Mouse (Mus musculus) embryonic stem cell, embryonic (primary cell): ENCODE results near the gene Micall1.

Source experiments
- CTCF ChIA-PET, 4 experiments: fragments of 300-600 bp in 2 of 4; fragments of 350-600 bp in 2 of 4; sonication (Branson Sonifier 250); formaldehyde crosslinking; loops; one replicate each; lab custom pipeline; 2022; ENCODE audit warnings: inconsistent platforms in 2 of 4; lab: Charles Lee
- POLR2A ChIA-PET, 4 experiments: fragments of 300-600 bp in 2 of 4; fragments of 350-600 bp in 2 of 4; sonication (Branson Sonifier 250); formaldehyde crosslinking; loops; one replicate each; lab custom pipeline; 2022; ENCODE audit warnings: antibody characterized with exemption in 4 of 4, inconsistent platforms in 1 of 4; lab: Charles Lee

The Micall1 gene

DNA sequence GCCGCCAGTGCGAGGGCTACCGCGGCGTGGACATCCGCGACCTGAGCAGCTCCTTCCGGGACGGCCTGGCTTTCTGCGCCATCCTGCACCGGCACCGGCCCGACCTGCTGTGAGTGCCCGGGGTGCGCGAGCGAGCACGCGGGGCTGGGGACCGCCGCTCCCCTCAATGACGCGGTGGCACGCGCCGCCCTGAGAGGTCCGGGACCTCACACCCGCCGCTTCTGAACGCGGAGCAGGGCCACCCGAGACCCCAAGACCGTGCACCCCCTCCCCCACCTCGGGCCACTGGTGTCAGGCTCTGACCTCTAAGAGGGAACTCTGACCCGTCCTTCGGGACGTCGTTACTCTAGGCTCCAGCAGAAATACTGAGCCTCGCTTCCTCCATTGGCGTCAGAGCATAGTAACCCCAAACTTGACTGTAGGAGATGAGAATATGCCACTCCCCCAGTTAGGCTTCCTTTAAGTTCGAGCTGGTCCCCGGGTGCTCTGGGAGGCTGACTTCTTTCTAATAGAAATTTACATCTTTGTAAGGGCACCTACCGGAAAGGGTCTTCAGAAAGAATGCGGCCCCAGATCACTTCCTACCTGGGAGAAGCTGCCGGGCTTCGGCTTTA, 730 bp downstream of the Micall1 start:
- ChIA-PET POLR2A (interaction anchor here in 3 of 4 experiments (0.9 to 3.2 kb wide), 22 partner anchors 10 to 182 kb away, joined by 3 to 18 read pairs (median 4); partner anchors contain the start of genes 1700088E04Rik (in 1 of the 3), Ankrd54 (in 1 of the 3), Eif3l (in 1 of the 3) and Polr2f (in 1 of the 3)), CTCF (interaction anchor here in 2 of 4 experiments (1.0 to 2.4 kb wide), 6 partner anchors 12 to 39 kb away, joined by 3 to 16 read pairs (median 4); no protein-coding TSS in a partner anchor)

DNA sequence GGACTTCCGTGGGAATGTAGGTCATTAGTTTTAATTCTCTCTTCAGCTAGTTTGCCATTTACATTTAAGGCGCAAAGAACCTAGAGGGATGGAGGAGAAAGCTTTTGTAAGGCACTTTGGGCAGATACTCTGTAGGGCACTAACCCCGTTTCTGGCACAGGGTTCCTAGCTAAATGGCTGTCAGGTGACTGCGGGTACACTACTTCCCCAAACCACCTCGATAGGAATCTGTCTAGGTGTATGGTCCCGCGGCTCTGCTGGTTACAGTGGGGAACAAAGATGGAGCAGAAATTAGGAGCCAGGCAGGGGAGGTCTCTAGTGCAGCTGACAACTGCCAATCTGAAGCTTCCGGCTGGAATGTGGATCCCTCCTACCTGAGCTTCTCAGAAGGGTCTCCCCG, 1.3 kb downstream of the Micall1 start:
- CTCF ChIA-PET, result interaction anchor here in 2 of 4 experiments (1.0 to 2.4 kb wide), 6 partner anchors 11 to 38 kb away, joined by 3 to 16 read pairs (median 4); no protein-coding TSS in a partner anchor
- POLR2A ChIA-PET, result interaction anchor here in 2 of 4 experiments (0.9 to 3.2 kb wide), 15 partner anchors 9 to 51 kb away, joined by 3 to 18 read pairs (median 4); partner anchors contain the start of gene Eif3l (in 1 of the 2)

DNA sequence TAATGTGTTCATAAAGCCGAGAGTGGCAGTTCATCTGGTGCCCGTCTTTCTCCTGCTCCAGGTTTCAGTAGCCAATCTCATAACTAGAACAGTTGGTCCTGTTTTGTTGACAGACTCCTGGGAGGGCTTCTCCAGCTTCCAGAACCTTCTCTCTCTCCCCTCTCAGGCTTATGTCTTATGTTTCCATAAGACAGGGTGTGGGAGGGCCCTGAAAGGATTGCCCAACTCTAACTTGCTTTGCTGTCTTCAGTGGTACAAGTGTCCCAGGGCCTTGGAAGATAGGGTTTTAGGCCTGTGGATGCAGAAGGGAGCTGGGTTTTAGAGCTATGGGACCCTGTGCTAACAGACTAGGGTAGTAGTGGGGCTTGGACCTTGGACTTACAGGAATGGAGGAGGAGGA, 1.8 kb downstream of the Micall1 start:
- POLR2A ChIA-PET, result interaction anchor here in 2 of 4 experiments (1.0 to 3.2 kb wide), 13 partner anchors 9 to 51 kb away, joined by 3 to 18 read pairs (median 4); partner anchors contain the start of gene Eif3l (in 1 of the 2)
- CTCF ChIA-PET, result interaction anchor here in 1 of 4 experiments (1.1 to 1.8 kb wide), 4 partner anchors 16 to 38 kb away, joined by 3 to 8 read pairs (median 4); no protein-coding TSS in a partner anchor

DNA sequence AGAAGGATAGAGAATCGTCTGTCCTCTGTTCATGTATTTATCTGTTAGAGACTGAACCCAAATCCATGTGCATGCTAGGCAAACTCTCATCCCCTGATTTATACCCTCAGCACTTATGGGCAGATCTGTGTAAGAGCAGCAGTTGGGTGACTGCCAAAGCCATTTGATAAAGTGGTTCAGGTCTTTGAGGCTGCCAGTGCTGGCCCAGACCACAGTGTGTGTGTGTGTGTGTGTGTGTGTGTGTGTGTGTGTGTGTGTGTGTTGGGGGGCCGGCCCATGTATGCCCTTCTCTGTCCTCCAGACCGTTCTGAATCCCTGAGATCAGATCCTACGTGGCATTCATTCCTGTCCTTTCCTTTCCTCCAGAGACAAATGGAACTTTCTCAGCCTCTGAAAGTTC, 3.1 kb downstream of the Micall1 start:
- ChIA-PET POLR2A (interaction anchor here in 1 of 4 experiments (2.0 to 2.2 kb wide), 2 partner anchors 12 to 50 kb away, joined by 4 to 10 read pairs; no protein-coding TSS in a partner anchor), CTCF (no interaction called here)

DNA sequence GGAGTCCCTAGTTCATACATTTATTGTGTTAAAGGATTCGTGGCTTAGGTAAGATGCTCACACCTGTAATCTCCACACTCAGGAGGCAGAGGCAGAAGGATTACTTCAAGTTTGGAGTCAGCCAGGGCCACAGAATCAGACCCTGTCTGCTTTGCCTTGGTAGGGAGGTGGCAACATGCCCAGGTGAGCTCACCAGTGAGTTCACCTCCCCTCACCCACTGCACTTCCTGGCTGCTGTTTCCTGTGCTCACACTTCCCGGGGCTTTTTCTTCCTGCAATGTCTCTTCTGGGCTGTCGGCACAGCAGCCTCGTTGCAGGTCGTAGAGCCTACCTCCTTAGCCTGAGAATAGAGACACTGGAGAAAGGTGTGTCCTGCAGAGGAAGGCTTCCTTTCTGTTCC, 6.6 kb downstream of the Micall1 start:
- POLR2A ChIA-PET, result interaction anchor here in 2 of 4 experiments (0.6 to 3.2 kb wide), 2 partner anchors 11 to 20 kb away, joined by 3 to 13 read pairs; no protein-coding TSS in a partner anchor
- CTCF ChIA-PET, result interaction anchor here in 2 of 4 experiments (1.2 to 2.4 kb wide), 3 partner anchors 12 to 13 kb away, joined by 3 to 7 read pairs (median 4); no protein-coding TSS in a partner anchor

DNA sequence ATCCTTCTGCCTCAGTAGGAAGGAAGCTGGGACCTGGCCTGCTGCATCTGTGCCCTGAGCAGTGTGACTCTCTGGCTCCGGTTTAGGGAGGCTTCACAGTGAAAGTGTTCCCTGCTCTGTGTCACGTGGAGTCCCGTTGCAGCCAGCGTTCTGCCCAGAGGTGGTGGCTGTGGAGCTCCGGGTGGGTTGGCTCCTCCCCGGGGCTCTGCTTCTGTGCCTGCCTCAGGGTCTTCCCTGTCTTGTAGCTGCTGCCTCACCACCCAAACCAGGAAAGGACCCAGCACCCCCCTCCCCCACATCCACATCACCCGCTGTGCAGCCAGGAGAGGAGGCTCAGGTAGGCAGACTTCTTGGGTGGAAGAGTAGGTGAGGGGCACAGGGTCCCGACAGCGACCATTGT, 10.8 kb downstream of the Micall1 start:
- POLR2A ChIA-PET, result interaction anchor here in 2 of 4 experiments (0.8 to 4.2 kb wide), 16 partner anchors 9 to 172 kb away, joined by 3 to 18 read pairs (median 4); partner anchors contain the start of genes 1700088E04Rik (in 1 of the 2), Micall1 (in 1 of the 2) and Triobp (in 1 of the 2)
- CTCF ChIA-PET, result interaction anchor here in 3 of 4 experiments (0.6 to 4.6 kb wide), 6 partner anchors 8 to 123 kb away, joined by 3 to 33 read pairs (median 3); no protein-coding TSS in a partner anchor

DNA sequence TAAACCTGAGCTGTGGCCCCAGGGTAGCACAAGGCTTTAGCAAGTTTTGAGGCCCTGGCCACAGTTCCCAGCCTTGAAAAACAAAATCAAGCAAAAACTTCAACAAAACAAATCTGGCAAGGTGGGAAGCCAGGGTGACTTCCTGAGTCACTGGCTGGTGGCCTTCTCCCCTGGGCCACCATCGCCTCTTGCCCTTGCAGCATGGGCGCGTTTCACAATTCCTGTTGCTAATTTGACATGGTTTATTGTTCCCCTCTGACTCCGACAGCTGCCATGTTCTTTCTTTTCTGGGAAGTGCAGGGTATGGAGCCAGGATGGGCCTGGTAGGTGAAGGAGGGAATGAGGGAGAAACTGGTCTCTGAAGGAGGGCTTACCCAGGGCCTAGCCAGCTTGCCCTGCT, 13.4 kb downstream of the Micall1 start:
- CTCF ChIA-PET, result no interaction called here
- POLR2A ChIA-PET, result interaction anchor here in 3 of 4 experiments (0.6 to 3.1 kb wide), 4 partner anchors 12 to 96 kb away, joined by 3 to 10 read pairs (median 6); no protein-coding TSS in a partner anchor

DNA sequence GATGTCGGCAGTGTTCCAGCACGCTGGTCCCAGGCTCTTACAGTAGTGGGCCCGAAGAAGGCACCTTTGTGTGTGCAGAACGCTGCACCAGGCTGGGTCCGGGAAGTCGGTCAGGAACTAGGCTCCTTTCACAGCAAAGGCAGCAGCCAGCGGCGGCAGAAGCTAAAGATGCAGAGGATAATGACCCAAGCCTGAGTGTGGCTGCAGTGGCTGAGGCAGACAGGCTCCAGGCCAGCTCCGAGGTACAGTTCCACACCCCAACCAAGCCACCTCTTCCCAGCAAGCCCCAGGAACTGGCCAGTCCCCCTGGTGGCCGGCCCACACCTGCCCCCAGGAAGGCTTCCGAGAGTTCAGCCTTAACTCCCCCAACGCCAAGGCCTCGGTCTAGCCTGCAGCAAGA, 13.8 kb downstream of the Micall1 start:
- CTCF ChIA-PET, result no interaction called here
- POLR2A ChIA-PET, result interaction anchor here in 3 of 4 experiments (0.6 to 3.1 kb wide), 4 partner anchors 12 to 96 kb away, joined by 3 to 10 read pairs (median 6); no protein-coding TSS in a partner anchor

DNA sequence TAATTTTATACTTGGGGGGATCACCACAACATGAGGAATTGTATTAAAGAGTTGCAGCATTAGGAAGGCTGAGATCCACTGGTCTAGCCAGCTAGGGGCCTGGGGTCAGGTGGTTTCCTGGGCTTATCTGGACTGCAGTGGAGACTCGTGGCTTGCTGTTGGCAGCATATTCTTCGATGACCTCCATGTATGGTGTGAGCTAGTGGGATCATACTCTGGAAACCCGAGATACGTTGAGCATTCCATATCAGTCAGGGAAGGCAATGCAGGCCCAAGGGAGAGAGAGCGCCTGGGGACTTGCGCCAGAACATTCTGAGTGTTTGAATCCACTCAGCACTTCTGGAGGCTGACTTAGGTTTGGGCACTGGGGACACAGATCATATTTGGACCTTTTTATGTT, 15.1 kb downstream of the Micall1 start:
- ChIA-PET CTCF (interaction anchor here in 2 of 4 experiments (0.7 to 1.1 kb wide), 2 partner anchors 25 to 75 kb away, joined by 3 to 4 read pairs; no protein-coding TSS in a partner anchor), POLR2A (interaction anchor here in 1 of 4 experiments (3.1 kb wide), 1 partner anchor 13 kb away, joined by 10 read pairs; no protein-coding TSS in a partner anchor)

DNA sequence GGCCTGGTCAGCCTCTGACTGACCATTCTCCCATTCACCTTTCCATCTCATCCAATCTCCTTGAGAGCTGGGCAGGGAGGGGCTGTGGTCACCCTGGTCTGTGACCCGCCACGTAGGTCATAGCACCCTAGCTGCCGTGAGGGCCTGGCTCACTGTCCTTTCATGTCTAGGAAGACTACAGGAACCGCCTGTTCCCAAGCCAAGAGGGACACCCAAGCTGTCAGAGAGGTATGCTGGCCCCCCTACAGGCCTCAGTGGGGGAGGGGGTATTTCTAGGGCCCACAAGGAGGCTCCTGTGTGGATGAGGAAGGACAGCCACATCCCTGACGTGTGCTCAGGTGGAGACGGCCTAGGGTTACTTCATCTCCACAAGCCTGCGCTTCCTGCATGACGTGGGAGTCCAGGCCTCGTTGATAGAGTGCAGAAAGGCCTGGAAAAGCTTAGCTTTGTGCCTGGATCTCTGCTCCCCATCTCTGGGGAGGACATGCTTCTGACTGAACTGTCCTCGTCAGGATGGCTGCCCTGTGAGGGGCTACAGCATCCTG, 15.7 kb downstream of the Micall1 start:
- CTCF ChIA-PET, result interaction anchor here in 3 of 4 experiments (0.6 to 1.1 kb wide), 3 partner anchors 14 to 85 kb away, joined by 3 read pairs; no protein-coding TSS in a partner anchor
- POLR2A ChIA-PET, result interaction anchor here in 1 of 4 experiments (0.6 to 3.1 kb wide), 2 partner anchors 14 to 489 kb away, joined by 3 to 10 read pairs; no protein-coding TSS in a partner anchor

DNA sequence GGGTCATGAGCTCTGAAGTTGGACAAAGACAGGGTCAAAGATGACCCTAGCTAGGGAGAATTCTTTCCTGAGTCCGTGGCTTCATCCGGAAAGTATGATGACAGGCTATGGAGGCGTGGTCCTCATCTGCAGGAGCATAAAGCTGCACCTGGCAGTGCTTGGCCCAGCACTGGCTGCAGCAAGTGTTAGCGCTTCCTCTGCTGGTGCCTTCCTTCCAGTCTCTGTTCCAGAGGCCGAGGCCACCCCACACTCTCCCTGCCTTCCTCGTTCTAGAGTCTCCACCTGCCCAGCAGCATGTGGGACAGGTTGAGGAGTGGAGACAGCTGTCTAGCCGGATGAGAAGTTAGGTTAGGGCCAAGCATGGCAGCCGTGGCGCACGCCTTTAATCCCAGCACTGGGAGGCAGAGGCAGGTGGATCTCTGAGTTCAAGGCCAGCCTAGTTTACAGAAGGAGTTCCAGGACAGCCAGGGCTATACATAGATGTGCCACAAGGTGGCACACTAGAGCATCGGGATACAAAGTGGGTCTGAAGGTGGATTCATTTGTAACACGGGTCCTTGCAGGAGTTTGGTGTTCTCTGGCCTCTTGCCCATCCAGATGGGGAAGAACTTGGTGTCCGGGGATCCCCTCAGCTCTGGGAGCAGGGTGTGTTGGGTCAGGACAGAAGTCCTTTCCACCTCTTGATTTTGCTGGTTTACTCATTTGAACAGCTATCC, 17.7 kb downstream of the Micall1 start:
- ChIA-PET CTCF (interaction anchor here (0.6 to 4.0 kb wide), 55 partner anchors 8 to 544 kb away, joined by 3 to 42 read pairs (median 5); partner anchors contain the start of genes 1700088E04Rik (in 4 of the 4), Polr2f (in 4 of the 4), Ankrd54 (in 1 of the 4) and Gga1 (in 1 of the 4)), POLR2A (interaction anchor here in 3 of 4 experiments (0.5 to 3.8 kb wide), 12 partner anchors 10 to 213 kb away, joined by 3 to 17 read pairs (median 3); partner anchors contain the start of genes 1700088E04Rik (in 1 of the 3), Ankrd54 (in 1 of the 3), Micall1 (in 1 of the 3) and Pdxp (in 1 of the 3))

DNA sequence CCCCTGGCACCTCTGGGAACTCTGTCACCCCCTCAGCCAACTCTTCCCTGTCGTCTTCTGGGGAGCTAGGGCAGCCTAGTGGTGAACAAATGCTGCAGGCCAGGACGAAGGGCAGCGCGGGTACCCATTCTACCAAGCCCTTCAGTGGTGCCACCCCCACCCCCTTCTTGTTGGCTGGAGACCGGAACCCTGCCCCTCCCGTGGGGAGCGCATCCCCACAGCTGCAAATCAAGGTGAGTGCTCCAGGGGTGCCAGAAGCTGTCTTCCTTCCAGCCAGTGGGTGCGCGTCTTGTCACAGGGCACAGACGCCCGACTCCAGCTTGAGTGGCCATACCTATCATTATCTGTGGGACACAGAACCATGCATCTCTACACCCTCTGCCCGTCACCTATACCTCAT, 18.4 kb downstream of the Micall1 start:
- POLR2A ChIA-PET, result interaction anchor here in 3 of 4 experiments (0.6 to 3.8 kb wide), 10 partner anchors 11 to 144 kb away, joined by 3 to 17 read pairs (median 4); partner anchors contain the start of genes 1700088E04Rik (in 1 of the 3), Micall1 (in 1 of the 3) and Polr2f (in 1 of the 3)

DNA sequence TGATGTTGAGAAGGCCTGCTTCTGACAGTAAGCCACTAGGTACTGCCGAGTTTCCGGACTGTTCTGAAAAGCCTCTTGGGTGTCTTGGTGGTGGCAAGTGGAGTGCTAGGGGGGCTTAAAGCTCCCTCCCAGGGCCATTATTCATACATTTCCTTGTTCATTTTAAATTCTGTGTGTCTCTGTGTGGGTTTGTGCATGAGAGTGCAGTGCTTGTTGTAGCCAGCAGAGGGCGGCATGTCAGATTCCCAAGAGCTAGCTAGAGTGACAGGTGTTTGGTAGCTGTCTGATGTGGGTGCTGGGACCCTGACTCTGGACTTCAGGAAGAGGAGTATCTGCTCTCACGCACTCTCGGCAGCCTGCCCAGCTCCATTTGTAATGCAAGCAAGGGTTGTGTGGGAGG, 19.5 kb downstream of the Micall1 start:
- POLR2A ChIA-PET, result interaction anchor here in 3 of 4 experiments (0.6 to 3.8 kb wide), 7 partner anchors 9 to 81 kb away, joined by 3 to 17 read pairs (median 5); partner anchors contain the start of genes 1700088E04Rik (in 1 of the 3) and Polr2f (in 1 of the 3)
- CTCF ChIA-PET, result interaction anchor here (0.5 to 4.0 kb wide), 37 partner anchors 8 to 251 kb away, joined by 3 to 42 read pairs (median 4); partner anchors contain the start of genes 1700088E04Rik (in 3 of the 4), Polr2f (in 3 of the 4), Micall1 (in 1 of the 4) and Pdxp (in 1 of the 4)

More for the DNA sequence above, 18.4 kb downstream of the Micall1 start:
- CTCF ChIA-PET, result interaction anchor here (0.6 to 4.0 kb wide), 46 partner anchors 9 to 904 kb away, joined by 3 to 42 read pairs (median 5); partner anchors contain the start of genes 1700088E04Rik (in 4 of the 4), Polr2f (in 4 of the 4), Micall1 (in 1 of the 4) and Pdxp (in 1 of the 4)

DNA sequence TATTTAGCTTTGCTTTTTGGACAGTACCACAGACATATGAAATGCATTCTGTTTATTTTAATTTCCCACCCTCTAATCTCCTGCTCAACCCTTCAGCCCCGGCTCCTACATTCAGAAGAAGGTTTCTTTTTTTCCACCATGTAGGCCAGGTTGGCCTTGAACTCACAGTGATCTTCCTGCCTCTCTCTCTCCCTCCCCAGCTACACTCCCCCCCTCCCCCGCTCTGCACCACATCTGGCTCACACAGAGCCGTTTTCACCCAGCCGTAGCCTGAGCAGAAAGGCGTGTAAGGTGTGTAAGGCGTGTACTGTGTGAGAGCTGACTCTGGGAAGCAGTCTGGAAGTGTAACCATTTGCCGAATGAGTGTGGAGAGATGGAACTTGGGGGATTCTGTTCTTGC, 20.6 kb downstream of the Micall1 start:
- CTCF ChIA-PET, result interaction anchor here (0.6 to 4.0 kb wide), 17 partner anchors 10 to 657 kb away, joined by 3 to 42 read pairs (median 4); partner anchors contain the start of genes 1700088E04Rik (in 2 of the 4) and Polr2f (in 2 of the 4)
- POLR2A ChIA-PET, result interaction anchor here in 2 of 4 experiments (0.6 to 3.0 kb wide), 6 partner anchors 10 to 195 kb away, joined by 3 to 9 read pairs (median 4); partner anchors contain the start of genes Nol12 (in 1 of the 2) and Polr2f (in 1 of the 2)

DNA sequence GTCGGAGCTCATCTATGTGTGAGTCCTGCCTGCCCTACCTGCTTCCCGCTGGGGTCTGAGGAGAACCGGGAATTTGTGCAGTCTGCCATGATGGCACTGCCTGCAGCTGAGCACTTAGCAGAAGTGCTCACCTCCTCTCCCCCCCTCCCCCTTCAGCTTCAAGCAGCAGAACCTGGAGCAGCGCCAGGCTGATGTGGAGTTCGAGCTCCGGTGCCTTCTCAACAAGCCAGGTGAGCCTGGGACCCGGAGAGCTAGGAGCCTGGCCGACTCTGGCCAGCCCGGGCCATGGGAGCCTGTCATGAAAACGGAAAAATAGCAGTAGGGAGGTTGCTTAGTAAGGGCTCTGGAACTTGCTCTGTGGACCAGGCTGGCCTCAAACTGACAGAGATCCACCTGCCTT, 22.1 kb downstream of the Micall1 start:
- POLR2A ChIA-PET, result interaction anchor here in 3 of 4 experiments (0.5 to 3.0 kb wide), 17 partner anchors 10 to 196 kb away, joined by 3 to 12 read pairs (median 4); partner anchors contain the start of genes 1700088E04Rik (in 2 of the 3), Polr2f (in 2 of the 3) and Nol12 (in 1 of the 3)
- CTCF ChIA-PET, result interaction anchor here in 3 of 4 experiments (0.7 to 2.9 kb wide), 8 partner anchors 10 to 112 kb away, joined by 3 to 13 read pairs (median 5); partner anchors contain the start of genes 1700088E04Rik (in 1 of the 3) and Polr2f (in 1 of the 3)

DNA sequence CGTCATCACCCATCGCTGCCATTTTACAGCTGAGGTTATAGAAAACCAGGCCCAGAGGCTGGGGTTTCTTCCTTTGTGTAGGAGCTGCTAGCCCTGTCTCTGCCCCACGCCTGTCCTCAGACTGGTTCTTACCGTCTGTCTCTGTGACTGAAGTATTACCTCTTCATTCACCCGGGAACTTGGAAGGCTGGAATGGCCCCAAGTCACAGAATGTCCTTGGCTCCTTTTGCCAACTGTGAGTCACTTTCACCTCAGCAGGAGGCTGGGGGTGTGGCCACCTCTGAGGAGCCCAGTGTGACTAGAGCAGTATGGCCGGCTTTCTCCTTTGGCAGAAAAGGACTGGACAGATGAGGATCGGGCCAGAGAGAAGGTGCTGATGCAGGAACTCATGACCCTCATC, 22.7 kb downstream of the Micall1 start:
- ChIA-PET POLR2A (interaction anchor here in 3 of 4 experiments (0.5 to 3.0 kb wide), 14 partner anchors 9 to 197 kb away, joined by 3 to 12 read pairs (median 4); partner anchors contain the start of genes 1700088E04Rik (in 2 of the 3), Polr2f (in 2 of the 3) and Nol12 (in 1 of the 3)), CTCF (interaction anchor here in 3 of 4 experiments (0.7 to 2.9 kb wide), 6 partner anchors 9 to 112 kb away, joined by 3 to 13 read pairs (median 6); partner anchors contain the start of genes 1700088E04Rik (in 1 of the 3) and Polr2f (in 1 of the 3))
